Mouse (Mus musculus): ENCODE results near the gene Upp2. TPM values are rescaled to one million over a fixed set of nuclear protein-coding genes. Genes with fewer than 3 reads are reported as not detected.

Gene Upp2
- polyA plus RNA-seq, 1 experiment = 18.8 TPM

- no peaks in the 10 kb centered on the region for H3K4me1 ChIP-seq (ENCODE audit: control insufficient read depth, insufficient read depth, insufficient read length, low read length)
- H3K27ac ChIP-seq (replicated peaks; ENCODE audit: low read depth, low read length) = no peak overlapping the region
- no peak overlapping the region for H3K4me3 ChIP-seq (ENCODE audit: insufficient read depth, low read depth, low read length)
Measured at GRCm38 (mm10) chr2:58829981-58830742, 263.1 kb downstream of the Upp2 start.

GRCm38 (mm10) chr2:58832253-58832980, 265.3 kb downstream of the Upp2 start:
- no peak overlapping the region for H3K4me3 ChIP-seq (ENCODE audit: insufficient read depth, low read depth, low read length)
- no peaks in the 10 kb centered on the region for H3K4me1 ChIP-seq (ENCODE audit: control insufficient read depth, insufficient read depth, insufficient read length, low read length)
- H3K27ac ChIP-seq (replicated peaks; ENCODE audit: low read depth, low read length) = no peak overlapping the region

GRCm38 (mm10) chr2:58841021-58841420, 273.9 kb downstream of the Upp2 start:
- no peak overlapping the region for H3K4me3 ChIP-seq (ENCODE audit: insufficient read depth, low read depth, low read length)
- no peak overlapping the region for H3K27ac ChIP-seq (replicated peaks; ENCODE audit: low read depth, low read length)
- no peaks in the 10 kb centered on the region for H3K4me1 ChIP-seq (ENCODE audit: control insufficient read depth, insufficient read depth, insufficient read length, low read length)

DNA sequence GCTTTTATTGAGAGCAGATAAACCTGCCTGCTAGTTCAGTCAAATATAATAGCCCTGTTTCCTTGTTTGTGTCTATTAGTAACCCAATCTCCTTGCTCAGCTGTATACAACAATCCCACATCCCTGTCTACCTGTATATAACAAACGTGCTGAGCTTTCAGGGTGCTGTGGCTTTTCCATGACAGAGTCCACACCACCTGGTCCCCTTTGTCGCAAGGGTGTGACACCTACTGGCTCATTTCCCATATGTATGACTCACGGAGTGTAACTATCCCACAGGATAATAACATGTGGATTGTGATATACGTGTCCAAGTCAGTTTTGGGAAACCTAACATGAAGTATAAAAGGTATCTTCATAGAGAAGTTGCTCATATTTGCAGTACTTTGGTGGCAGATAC, 275.3 kb downstream of the Upp2 start:
- H3K4me3 ChIP-seq (ENCODE audit: insufficient read depth, low read depth, low read length) = no peak overlapping the region
- no peaks in the 10 kb centered on the region for H3K4me1 ChIP-seq (ENCODE audit: control insufficient read depth, insufficient read depth, insufficient read length, low read length)
- no peak overlapping the region for H3K27ac ChIP-seq (replicated peaks; ENCODE audit: low read depth, low read length)

Other genes with a start within 250 kb of the Upp2 start
- 22.6 and 25.4 TPM in 2 replicates for gene Acvr1c, start 209.4 kb upstream of the Upp2 start, polyA plus RNA-seq (2012; ENCODE audit: insufficient read depth, insufficient read length, missing spikeins)
- not detected in 2 replicates for gene Gm17409, start 97.2 kb upstream of the Upp2 start, polyA plus RNA-seq (2012; ENCODE audit: insufficient read depth, insufficient read length, missing spikeins)
- gene Acvr1, start 141 bp upstream of the Upp2 start, polyA plus RNA-seq (2012; ENCODE audit: insufficient read depth, insufficient read length, missing spikeins) = 5.0 and 7.7 TPM in 2 replicates

Data from brown adipose tissue, adult 24 weeks (tissue).